Mouse (Mus musculus) MEL (cell line): ENCODE data around the gene Rala. TPM values are rescaled to one million over a fixed set of nuclear protein-coding genes. Genes with fewer than 3 reads are reported as not detected.

ENCODE experiments used
- DNase-seq: peaks from one replicate; pipeline ENCODE4 v3.0.0; 2011; ENCODE audit warnings: low read depth, low spot score
- H3K27ac ChIP-seq: 2 replicates; pipeline ENCODE4 v1.5.1; 2012; ENCODE audit warnings: low read depth, mild to moderate bottlenecking, control low read depth, low read length, moderate library complexity; ENCODE audit not compliant: control insufficient read depth
- H3K27me3 ChIP-seq, 2 experiments: fragments of 150-350 bp in 1 of 2; sonication (generic) in 1 of 2; 2 replicates each; pipeline ENCODE4 v1.6.1; 2012; ENCODE audit warnings: low read length in 2 of 2, mild to moderate bottlenecking in 2 of 2, improper control_type of control experiment in 1 of 2, moderate library complexity in 1 of 2; ENCODE audit not compliant: insufficient read depth in 2 of 2, control insufficient read depth in 1 of 2
- H3K36me3 ChIP-seq, 2 experiments: 2 replicates each; pipeline ENCODE4 v1.6.1; 2012 to 2014; ENCODE audit warnings: low read length in 2 of 2, improper control_type of control experiment in 1 of 2, inconsistent platforms in 1 of 2, mild to moderate bottlenecking in 1 of 2; ENCODE audit not compliant: insufficient read depth in 2 of 2, control insufficient read depth in 1 of 2
- H3K4me1 ChIP-seq, 2 experiments: fragments of 150-350 bp in 1 of 2; sonication (generic) in 1 of 2; 2 replicates each; pipeline ENCODE4 v1.6.1; 2012; ENCODE audit warnings: low read length in 2 of 2, improper control_type of control experiment in 1 of 2, mild to moderate bottlenecking in 1 of 2; ENCODE audit not compliant: insufficient read depth in 2 of 2, control insufficient read depth in 1 of 2
- H3K4me3 ChIP-seq, 2 experiments: fragments of 150-350 bp in 1 of 2; sonication (generic) in 1 of 2; 2 replicates each; pipeline ENCODE4 v1.5.1; 2012; ENCODE audit warnings: low read depth in 2 of 2, low read length in 2 of 2, mild to moderate bottlenecking in 2 of 2, moderate library complexity in 2 of 2, control low read depth in 1 of 2, improper control_type of control experiment in 1 of 2; ENCODE audit not compliant: control insufficient read depth in 1 of 2, insufficient read depth in 1 of 2
- H3K79me2 ChIP-seq: 2 replicates; pipeline ENCODE4 v1.6.1; 2012; ENCODE audit warnings: mild to moderate bottlenecking, low read length, moderate library complexity; ENCODE audit not compliant: control insufficient read depth, poor library complexity, insufficient read depth
- H3K9ac ChIP-seq: 2 replicates; pipeline ENCODE4 v1.6.1; 2012; ENCODE audit warnings: low read depth, mild to moderate bottlenecking, control low read depth, low read length, moderate library complexity; ENCODE audit not compliant: control insufficient read depth, poor library complexity, severe bottlenecking
- H3K9me3 ChIP-seq: fragments of 150-350 bp; sonication (generic); replicated peaks from 2 replicates; pipeline ENCODE4 v1.6.1; 2012; ENCODE audit warnings: mild to moderate bottlenecking, low read length, improper control_type of control experiment, moderate library complexity; ENCODE audit not compliant: insufficient read depth
- BHLHE40 ChIP-seq: IDR thresholded peaks from 2 replicates; pipeline ENCODE4 v1.6.1; 2012; ENCODE audit warnings: low read depth, mild to moderate bottlenecking, inconsistent platforms, low read length, improper control_type of control experiment, borderline replicate concordance
- CHD1 ChIP-seq: IDR thresholded peaks from 2 replicates; pipeline ENCODE4 v1.6.1; 2012; ENCODE audit warnings: low read depth, mild to moderate bottlenecking, inconsistent platforms, low read length, improper control_type of control experiment
- CHD2 ChIP-seq: IDR thresholded peaks from 2 replicates; pipeline ENCODE4 v1.6.1; 2011; ENCODE audit warnings: low read length, improper control_type of control experiment
- CTCF ChIP-seq, 3 experiments: IDR thresholded peaks in 2 of 3; conservative IDR thresholded peaks in 1 of 3; 2 replicates each; pipeline ENCODE4 v1.5.1; 2011 to 2012; ENCODE audit warnings: low read length in 3 of 3, low read depth in 2 of 3, mild to moderate bottlenecking in 2 of 3, improper control_type of control experiment in 1 of 3, inconsistent platforms in 1 of 3, mixed read lengths in 1 of 3, moderate library complexity in 1 of 3; ENCODE audit not compliant: control insufficient read depth in 1 of 3, insufficient read depth in 1 of 3, poor library complexity in 1 of 3, severe bottlenecking in 1 of 3
- ELF1 ChIP-seq: IDR thresholded peaks from 2 replicates; pipeline ENCODE4 v1.6.1; 2014; ENCODE audit warnings: low read depth, mild to moderate bottlenecking, inconsistent platforms, low read length, improper control_type of control experiment, moderate library complexity
- EP300 ChIP-seq, 2 experiments: IDR thresholded peaks; 2 replicates each; pipeline ENCODE4 v1.6.1; 2011; ENCODE audit warnings: improper control_type of control experiment in 2 of 2, low read length in 2 of 2, low read depth in 1 of 2, mild to moderate bottlenecking in 1 of 2
- ETS1 ChIP-seq: IDR thresholded peaks from 2 replicates; pipeline ENCODE4 v1.6.1; 2012; ENCODE audit warnings: low read depth, mild to moderate bottlenecking, inconsistent platforms, low read length, improper control_type of control experiment, moderate library complexity
- GABPA ChIP-seq: IDR thresholded peaks from 2 replicates; pipeline ENCODE4 v1.6.1; 2012; ENCODE audit warnings: low read depth, mild to moderate bottlenecking, inconsistent platforms, low read length, improper control_type of control experiment, moderate library complexity
- HCFC1 ChIP-seq: IDR thresholded peaks from 2 replicates; pipeline ENCODE4 v1.6.1; 2012; ENCODE audit warnings: low read depth, mild to moderate bottlenecking, inconsistent platforms, low read length, improper control_type of control experiment, moderate library complexity
- JUND ChIP-seq: IDR thresholded peaks from 2 replicates; pipeline ENCODE4 v1.6.1; 2011; ENCODE audit warnings: low read depth, mild to moderate bottlenecking, improper control_type of control experiment, low read length
- KAT2A ChIP-seq: conservative IDR thresholded peaks from 2 replicates; pipeline ENCODE4 v1.6.1; 2012; ENCODE audit warnings: low read depth, low read length, improper control_type of control experiment, inconsistent platforms
- MAX ChIP-seq: IDR thresholded peaks from 2 replicates; pipeline ENCODE4 v1.6.1; 2011; ENCODE audit warnings: low read length, improper control_type of control experiment
- MAZ ChIP-seq: IDR thresholded peaks from 2 replicates; pipeline ENCODE4 v1.6.1; 2012; ENCODE audit warnings: low read depth, mild to moderate bottlenecking, inconsistent platforms, low read length, improper control_type of control experiment
- MEF2A ChIP-seq: IDR thresholded peaks from 2 replicates; pipeline ENCODE4 v1.6.1; 2014; ENCODE audit warnings: low read depth, mild to moderate bottlenecking, inconsistent platforms, low read length, improper control_type of control experiment; ENCODE audit not compliant: poor library complexity, insufficient replicate concordance, severe bottlenecking; ENCODE audit errors: extremely low read depth
- MXI1 ChIP-seq: IDR thresholded peaks from 2 replicates; pipeline ENCODE4 v1.6.1; 2011; ENCODE audit warnings: mild to moderate bottlenecking, low read depth, low read length, improper control_type of control experiment
- MYB ChIP-seq: IDR thresholded peaks from 2 replicates; pipeline ENCODE4 v1.6.1; 2011; ENCODE audit warnings: mild to moderate bottlenecking, low read depth, low read length, improper control_type of control experiment
- MYC ChIP-seq: IDR thresholded peaks from 2 replicates; pipeline ENCODE4 v1.6.1; 2011; ENCODE audit warnings: low read depth, mild to moderate bottlenecking, low read length, improper control_type of control experiment, moderate library complexity
- NELFE ChIP-seq: IDR thresholded peaks from 2 replicates; pipeline ENCODE4 v1.6.1; 2011; ENCODE audit warnings: low read depth, low read length, improper control_type of control experiment
- POLR2A ChIP-seq, 2 experiments: IDR thresholded peaks; 2 replicates each; pipeline ENCODE4 v1.6.1; 2011 to 2012; ENCODE audit warnings: low read length in 2 of 2, mild to moderate bottlenecking in 2 of 2, control low read depth in 1 of 2, improper control_type of control experiment in 1 of 2, low read depth in 1 of 2, moderate library complexity in 1 of 2; ENCODE audit not compliant: control insufficient read depth in 1 of 2, insufficient read depth in 1 of 2, poor library complexity in 1 of 2
- POLR2AphosphoS5 ChIP-seq: IDR thresholded peaks from 2 replicates; pipeline ENCODE4 v1.6.1; 2012; ENCODE audit warnings: low read depth, borderline replicate concordance, mild to moderate bottlenecking, inconsistent platforms, low read length, moderate library complexity, mixed read lengths
- RAD21 ChIP-seq: IDR thresholded peaks from 2 replicates; pipeline ENCODE4 v1.6.1; 2011; ENCODE audit warnings: mild to moderate bottlenecking, low read depth, low read length, improper control_type of control experiment
- RCOR1 ChIP-seq: IDR thresholded peaks from 2 replicates; pipeline ENCODE4 v1.6.1; 2012; ENCODE audit warnings: low read depth, mild to moderate bottlenecking, inconsistent platforms, low read length, improper control_type of control experiment
- SIN3A ChIP-seq: IDR thresholded peaks from 2 replicates; pipeline ENCODE4 v1.6.1; 2012; ENCODE audit warnings: low read length, improper control_type of control experiment, inconsistent platforms
- SMC3 ChIP-seq: IDR thresholded peaks from 2 replicates; pipeline ENCODE4 v1.6.1; 2011; ENCODE audit warnings: low read depth, low read length, improper control_type of control experiment
- TAL1 ChIP-seq: IDR thresholded peaks from 2 replicates; pipeline ENCODE4 v1.6.1; 2012; ENCODE audit warnings: mild to moderate bottlenecking, inconsistent platforms, low read length, moderate library complexity, mixed read lengths
- TBP ChIP-seq: IDR thresholded peaks from 2 replicates; pipeline ENCODE4 v1.8.0; 2011; ENCODE audit warnings: low read depth, low read length, improper control_type of control experiment
- TCF12 ChIP-seq: IDR thresholded peaks from 2 replicates; pipeline ENCODE4 v1.6.1; 2014; ENCODE audit warnings: low read depth, mild to moderate bottlenecking, inconsistent platforms, low read length, improper control_type of control experiment, moderate library complexity
- UBTF ChIP-seq: IDR thresholded peaks from 2 replicates; pipeline ENCODE4 v1.6.1; 2012; ENCODE audit warnings: low read depth, mild to moderate bottlenecking, inconsistent platforms, low read length, improper control_type of control experiment, moderate library complexity, borderline replicate concordance; ENCODE audit not compliant: insufficient read depth
- USF1 ChIP-seq: IDR thresholded peaks from 2 replicates; pipeline ENCODE4 v1.6.1; 2014; ENCODE audit warnings: low read depth, mild to moderate bottlenecking, inconsistent platforms, low read length, improper control_type of control experiment, moderate library complexity
- ZC3H11A ChIP-seq: IDR thresholded peaks from 2 replicates; pipeline ENCODE4 v1.6.1; 2012; ENCODE audit warnings: low read depth, mild to moderate bottlenecking, inconsistent platforms, low read length, improper control_type of control experiment
- ZKSCAN1 ChIP-seq: IDR thresholded peaks from 2 replicates; pipeline ENCODE4 v1.6.1; 2012; ENCODE audit warnings: low read depth, mild to moderate bottlenecking, inconsistent platforms, low read length, improper control_type of control experiment, moderate library complexity
- ZMIZ1 ChIP-seq: IDR thresholded peaks from 2 replicates; pipeline ENCODE4 v1.6.1; 2012; ENCODE audit warnings: low read depth, mild to moderate bottlenecking, inconsistent platforms, low read length, improper control_type of control experiment, moderate library complexity
- ZNF384 ChIP-seq: IDR thresholded peaks from 2 replicates; pipeline ENCODE4 v1.6.1; 2012; ENCODE audit warnings: low read depth, mild to moderate bottlenecking, inconsistent platforms, low read length, improper control_type of control experiment
- polyA plus RNA-seq, 2 experiments: library from polyadenylated mRNA; stranded (reverse) in 1 of 2; unstranded in 1 of 2; fragments of >175 nt in 1 of 2; fragments of >200 nt in 1 of 2; gene quantifications; 2 replicates each; pipeline versions ENCODE4 v1.2.1 to v1.2.4; 2012; ENCODE audit warnings: low replicate concordance in 2 of 2, low read depth in 1 of 2; ENCODE audit not compliant: insufficient read length in 2 of 2, insufficient read depth in 1 of 2, missing spikeins in 1 of 2
- total RNA-seq: library from RNA; depleted of rRNA; stranded (reverse); fragments of 300-350 nt; gene quantifications from 2 replicates; pipeline ENCODE4 v1.2.3, GENCODE M21; 2012

Rala gene
- total and polyA plus RNA-seq, 3 experiments: 12.9 to 30.7 TPM; not detected in 1

DNA sequence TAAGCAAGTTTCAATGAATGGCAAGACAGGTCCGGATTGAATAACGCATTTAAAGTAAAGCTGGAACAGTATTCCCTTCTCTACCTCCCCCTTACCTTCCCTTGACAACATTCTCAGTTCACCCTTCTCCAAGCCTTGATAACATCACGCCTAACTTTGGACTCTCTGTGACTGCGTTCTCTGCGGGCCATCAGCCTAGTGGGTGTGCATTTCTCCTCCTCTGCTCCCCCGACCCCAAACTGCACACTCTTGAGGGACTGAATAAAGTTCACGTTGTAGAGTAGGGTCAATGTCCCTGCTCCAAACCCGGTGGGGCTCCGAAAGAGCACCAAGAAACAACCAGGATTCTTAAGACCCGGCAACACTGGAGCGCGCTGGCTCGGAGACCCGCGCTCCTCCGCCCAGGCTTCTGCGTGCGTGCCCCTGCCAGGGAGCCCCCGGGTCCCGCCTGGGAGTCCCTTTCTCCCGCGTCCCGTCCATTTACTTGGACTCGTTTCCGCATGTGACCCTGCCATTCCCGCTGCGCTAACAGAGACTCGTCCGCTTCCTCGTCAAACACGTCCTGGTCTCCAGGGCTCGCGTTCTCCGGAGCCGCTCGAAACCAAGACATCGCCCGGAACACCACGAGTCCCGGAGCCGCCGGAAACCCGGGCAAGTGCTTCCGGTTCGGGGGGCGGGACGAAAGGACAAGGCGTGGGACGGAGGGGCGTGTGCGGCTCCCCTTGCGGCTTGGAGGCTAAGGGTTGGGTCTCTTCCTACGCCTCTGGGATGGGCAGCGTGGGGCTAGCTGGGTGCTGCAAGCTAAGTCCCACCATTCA is 48.9 kb upstream of the Rala start, which contains the start of gene Yae1d1 (continued):
- no peak; the same call in 1 of the 2 replicates for TF ChIP-seq GABPA
- 0 out of 2 replicates have a peak, but pooled peaks have one; percentile 32 for TF ChIP-seq ETS1
- TF ChIP-seq MYC: peak; percentile 80
- peak; percentile 1; the same call in 1 of the 2 replicates for TF ChIP-seq SMC3
- TF ChIP-seq MYB: 0 out of 2 replicates have a peak, but pooled peaks have one; percentile 10

DNA sequence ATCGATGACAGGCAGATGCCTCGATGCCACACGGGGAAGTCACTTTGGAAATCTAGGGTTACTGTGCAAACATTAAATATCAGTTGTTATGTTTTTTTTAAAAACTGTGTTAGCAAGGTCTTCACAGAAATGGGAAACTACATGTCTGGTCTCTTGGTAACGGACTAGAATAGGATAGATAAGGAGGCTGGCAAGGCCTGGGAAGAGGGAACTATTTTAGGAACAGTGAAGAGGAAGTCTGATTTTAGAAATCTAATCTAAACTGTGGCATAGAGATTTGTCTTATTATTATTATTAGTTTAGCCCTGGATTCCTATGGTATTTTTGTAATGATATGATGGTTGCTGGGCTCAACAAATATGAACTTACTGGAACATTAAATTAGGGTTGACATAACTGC is 48.0 kb upstream of the Rala start:
- no peak overlapping the region for H3K9ac ChIP-seq
- H3K4me3 ChIP-seq: peak overlapping the region in 1 of 2 experiments; percentile 75; a peak in 1 of 4 replicates
- peak; percentile 39 for DNase-seq
- H3K4me1 ChIP-seq: peaks cover 0 to 8% of the 10 kb centered on the region in 2 experiments; a peak in 1 of 4 replicates
- peaks cover 0 to 10% of the 10 kb centered on the region in 2 experiments; a peak in 3 of 4 replicates for H3K36me3 ChIP-seq
- H3K27ac ChIP-seq: no peak overlapping the region
- H3K9me3 ChIP-seq: no peaks in the 10 kb centered on the region
- peaks cover 0 to 3% of the 10 kb centered on the region in 2 experiments; a peak in 1 of 4 replicates for H3K27me3 ChIP-seq
- H3K79me2 ChIP-seq: peaks cover 4% of the 10 kb centered on the region
- no peak for TF ChIP-seq GABPA
- peak; percentile 95 for TF ChIP-seq MEF2A
- no peak for TF ChIP-seq POLR2AphosphoS5
- TF ChIP-seq ELF1: no peak
- TF ChIP-seq CHD2: no peak
- peak; percentile 47 to 59 for TF ChIP-seq EP300 (IDR thresholded peaks at IDR 0.05; ENCODE audit: low read depth in 1 of 2, low read length in 2 of 2)
- TF ChIP-seq ZKSCAN1: no peak
- no peak; the same call in 1 of the 2 replicates for TF ChIP-seq SIN3A
- no peak for TF ChIP-seq ZC3H11A
- no peak for TF ChIP-seq HCFC1
- no peak for TF ChIP-seq CHD1
- TF ChIP-seq ZNF384: no peak
- TF ChIP-seq MAX: no peak
- TF ChIP-seq KAT2A: no peak
- no peak for TF ChIP-seq MYB
- no peak for TF ChIP-seq NELFE
- peak; percentile 73 for TF ChIP-seq ETS1
- no peak for TF ChIP-seq CTCF (IDR thresholded peaks at IDR 0.05 in 2 of 3, conservative IDR thresholded peaks at IDR 0.05 in 1 of 3; ENCODE audit: control insufficient read depth in 1 of 3, insufficient read depth in 1 of 3, low read depth in 2 of 3, low read length in 3 of 3, poor library complexity in 1 of 3, severe bottlenecking in 1 of 3)
- TF ChIP-seq UBTF: no peak
- TF ChIP-seq BHLHE40: no peak
- no peak for TF ChIP-seq POLR2A (IDR thresholded peaks at IDR 0.05; ENCODE audit: control insufficient read depth in 1 of 2, insufficient read depth in 1 of 2, low read depth in 1 of 2, low read length in 2 of 2, poor library complexity in 1 of 2)
- TF ChIP-seq RAD21: no peak
- TF ChIP-seq TCF12: no peak
- no peak for TF ChIP-seq MXI1
- TF ChIP-seq JUND: no peak
- TF ChIP-seq MAZ: no peak
- TF ChIP-seq TBP: no peak
- TF ChIP-seq USF1: no peak
- no peak for TF ChIP-seq ZMIZ1
- TF ChIP-seq MYC: no peak
- peak; percentile 97 for TF ChIP-seq RCOR1
- peak; percentile 19; the same call in 1 of the 2 replicates for TF ChIP-seq TAL1
